Mouse (Mus musculus) left cerebral cortex, postnatal 4 days (tissue): ENCODE results near the gene Gon7. TPM values are rescaled to one million over a fixed set of nuclear protein-coding genes. Genes with fewer than 3 reads are reported as not detected.
A peak's percentile ranks its signal among the peaks of the same experiment; 100 is the strongest.

Experiments
- DNase-seq: peaks from one replicate; pipeline ENCODE4 v3.0.0-alpha.2; 2022
- intact Hi-C: fragments of 180-260 bp; cut with DNase I; formaldehyde crosslinking; loops from one replicate; pipeline ENCODE4 v1.15.1; 2025
- total RNA-seq, 2 experiments: library from RNA; stranded (reverse); gene quantifications; 2 replicates each; pipeline ENCODE4 v1.2.3; 2021

The Gon7 gene
- total RNA-seq, 2 experiments from 2014 or later: 20.4 to 21.5 TPM

DNA sequence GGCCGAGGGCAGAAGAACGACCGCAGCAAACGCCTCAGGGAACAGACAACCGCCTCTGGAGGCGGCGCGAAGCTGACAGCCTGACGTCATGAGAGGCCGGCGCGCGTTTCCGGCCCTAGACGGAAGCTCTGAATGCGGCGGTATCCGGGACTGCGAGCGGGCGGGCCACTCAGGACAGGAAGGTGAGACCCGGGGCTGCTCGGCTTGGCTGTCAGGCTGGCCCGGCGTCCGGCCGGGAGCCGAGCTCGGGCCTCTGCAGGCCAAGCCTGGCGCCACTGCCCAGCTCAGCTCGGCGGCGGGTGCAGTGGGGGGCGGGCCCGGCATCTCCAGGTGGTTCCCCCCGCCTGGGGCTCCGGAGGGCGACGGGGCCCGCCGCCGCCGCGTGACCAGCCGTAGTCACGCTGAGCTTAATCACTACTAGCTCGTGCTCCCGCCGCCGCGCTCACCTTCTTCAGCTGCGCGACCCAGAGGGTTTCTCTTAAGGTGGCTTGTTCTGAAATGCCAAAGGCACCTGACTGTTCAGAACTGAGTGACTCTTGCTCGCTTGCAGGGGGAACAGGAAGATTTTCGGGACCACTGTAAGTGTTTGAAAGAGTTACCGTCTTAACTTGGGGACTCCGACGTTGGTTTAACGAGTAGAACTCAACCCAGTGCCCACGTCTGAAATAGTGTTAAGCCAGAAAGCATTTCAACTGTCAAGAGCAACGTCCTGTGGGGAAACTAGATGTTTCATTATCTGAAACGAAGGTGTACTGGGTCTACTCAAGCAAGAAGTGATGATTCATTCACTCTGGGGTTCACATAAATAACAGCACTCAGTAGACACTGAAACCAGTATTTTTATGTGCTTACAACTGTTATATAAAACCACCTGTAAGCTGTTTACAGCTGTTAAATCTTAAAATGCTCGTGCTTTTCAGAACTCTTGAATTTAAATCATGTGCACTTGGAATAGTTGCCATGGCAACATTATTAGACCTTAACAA, 13.7 kb downstream of the Gon7 start, which contains the start of the genes Moap1 and Tmem251:
Gene Moap1 (minus strand): TSS at position 73 of the 986 bp plus-strand sequence.
Gene Tmem251 (plus strand): TSS at position 174 of the 986 bp plus-strand sequence.
- intact Hi-C loops: no loop called here
- peak; percentile 88 for DNase-seq

DNA sequence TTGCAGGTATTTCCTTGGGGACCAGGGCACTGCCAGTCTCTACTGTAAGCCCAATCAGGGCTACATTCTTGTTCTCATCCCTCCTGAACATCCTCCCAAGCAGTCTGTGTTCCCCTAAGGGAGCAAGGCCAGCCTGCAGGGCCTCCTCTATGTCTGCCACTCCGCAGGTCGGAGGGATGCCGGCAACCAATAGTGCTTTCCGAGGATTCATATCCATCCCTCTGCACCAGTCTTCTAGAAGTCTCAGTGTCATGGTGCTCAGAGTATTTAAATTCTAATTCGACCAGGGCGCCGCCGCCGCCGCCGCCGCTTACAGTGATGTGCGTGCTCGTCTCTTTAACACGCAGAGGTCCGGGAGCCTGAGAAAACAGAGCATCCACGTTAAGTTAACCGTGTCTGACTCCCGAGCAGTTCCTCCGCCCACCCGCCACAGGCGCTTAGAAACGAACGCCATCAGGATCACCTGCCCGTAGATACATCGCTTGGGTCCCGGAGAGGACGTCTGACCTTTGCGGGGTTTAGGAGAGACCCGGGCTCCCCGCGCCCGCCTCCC, 14.5 kb downstream of the Gon7 start:
- intact Hi-C loops: no loop called here
- DNase-seq: no peak

DNA sequence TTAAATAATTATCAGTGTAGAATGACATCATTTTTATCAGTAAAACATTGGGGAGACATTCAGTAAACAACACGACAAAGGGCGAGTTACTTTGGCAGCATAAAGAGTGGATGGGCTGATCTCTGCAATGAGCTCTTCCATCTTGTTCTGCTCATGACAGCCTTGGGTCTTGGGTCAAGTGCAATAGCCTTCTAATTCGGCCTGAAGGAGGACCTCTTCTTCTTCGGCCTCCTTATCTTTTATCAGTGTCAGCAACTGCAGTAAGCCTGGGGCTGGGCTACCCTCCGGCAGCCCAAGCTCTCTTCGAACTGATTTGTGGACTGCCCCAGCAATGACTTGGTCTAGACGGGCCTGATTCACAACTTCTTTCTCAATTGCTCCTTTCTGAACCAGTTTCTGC, 15.5 kb downstream of the Gon7 start:
- intact Hi-C loops: no loop called here
- DNase-seq: no peak

DNA sequence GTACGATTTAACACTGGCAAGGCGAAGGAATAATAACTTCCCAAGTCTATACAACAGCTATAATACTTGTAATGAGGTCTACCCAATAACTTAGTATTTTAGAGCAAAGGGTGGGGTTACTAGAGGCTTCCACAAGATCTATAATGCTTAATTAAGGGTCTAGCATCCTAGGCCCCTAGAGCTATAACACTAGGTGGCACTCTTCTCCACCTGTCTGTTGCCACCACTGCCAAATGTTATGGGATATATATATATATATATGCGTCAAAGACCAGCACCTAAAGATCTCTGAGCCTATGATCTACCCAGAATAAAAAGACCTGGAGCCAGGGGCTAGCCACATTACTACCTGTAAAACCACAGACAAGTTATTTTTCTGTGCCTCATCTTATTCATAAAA, 17.3 kb downstream of the Gon7 start:
- intact Hi-C loops: no loop called here
- no peak for DNase-seq

DNA sequence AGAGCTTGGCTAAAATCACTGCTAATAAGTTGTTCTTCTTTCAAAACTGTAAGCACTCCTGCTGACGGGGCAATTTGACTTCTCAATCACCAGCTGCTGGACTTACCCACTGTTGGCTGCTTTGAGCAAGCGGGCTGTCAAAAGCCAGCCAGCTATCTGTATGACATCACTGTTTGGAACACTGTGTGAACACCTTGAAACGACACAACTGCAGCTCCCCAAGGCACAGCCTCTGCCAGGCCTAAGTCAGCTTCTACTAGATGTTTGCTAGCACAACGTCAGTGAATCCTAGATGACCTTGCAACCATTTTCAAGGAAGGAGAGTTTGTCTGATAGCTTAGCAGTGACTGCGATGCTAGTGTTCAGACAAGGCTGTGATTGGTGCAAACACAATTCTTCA, 18.5 kb downstream of the Gon7 start:
- no peak for DNase-seq
- intact Hi-C loops: no loop called here

DNA sequence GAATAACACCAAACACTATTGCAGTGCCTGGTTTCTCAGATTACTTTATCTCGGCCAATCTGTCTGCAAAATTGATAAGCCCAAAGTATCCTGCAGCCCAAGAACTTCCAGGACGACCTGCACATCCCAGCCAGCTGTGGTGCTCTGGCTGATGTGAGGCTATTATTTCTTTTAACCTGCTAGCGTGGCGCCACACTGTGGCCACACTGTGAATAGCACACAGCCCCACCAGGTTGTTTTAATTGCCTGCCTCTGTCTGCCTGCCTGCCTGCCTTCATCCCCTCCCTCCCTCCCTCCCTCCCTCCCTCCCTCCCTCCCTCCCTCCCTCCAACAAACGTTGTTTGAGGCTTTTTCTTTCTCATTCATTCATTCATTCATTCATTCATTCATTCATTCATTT, 24.2 kb downstream of the Gon7 start:
- DNase-seq: peak; percentile 40
- intact Hi-C loops: no loop called here

DNA sequence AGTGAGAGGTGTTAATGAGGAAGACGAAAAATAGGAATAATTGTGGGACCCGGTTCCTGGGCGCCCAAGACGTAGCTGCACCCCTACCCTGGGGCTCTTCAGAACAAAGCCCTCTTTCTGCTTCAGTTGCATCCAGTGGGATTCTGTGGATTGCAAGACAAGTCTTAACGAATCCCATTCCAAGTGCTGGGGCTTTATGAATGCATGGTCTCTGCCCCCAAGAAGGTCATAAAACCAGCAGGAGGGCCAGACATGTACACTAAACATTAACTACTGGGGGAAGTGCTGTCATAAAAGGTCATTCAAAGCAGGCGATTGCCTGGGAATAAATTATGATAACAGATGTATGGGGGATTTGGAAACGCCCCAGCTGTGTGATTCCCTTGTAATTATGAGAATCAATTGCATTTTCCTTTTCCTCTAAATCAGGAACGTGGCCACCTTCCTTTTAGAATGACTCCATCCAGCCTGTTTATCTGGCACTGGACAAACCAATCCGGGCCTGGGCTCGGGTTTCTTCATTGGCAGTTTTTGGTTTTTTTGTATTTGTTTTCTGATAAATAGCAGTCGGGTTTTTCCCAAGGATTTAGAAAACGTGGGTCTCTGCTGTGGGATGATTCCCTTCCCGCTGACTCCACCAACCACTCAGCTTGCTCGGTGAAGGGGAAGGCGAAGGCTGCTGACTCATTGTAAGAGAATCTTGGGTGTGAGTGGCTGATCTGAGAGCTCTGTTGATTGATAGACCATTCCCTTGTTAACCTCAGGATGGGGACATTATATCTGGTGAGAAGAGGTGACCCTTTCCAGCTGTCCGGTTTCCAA, 26.6 kb downstream of the Gon7 start:
- intact Hi-C loops: no loop called here
- no peak for DNase-seq

DNA sequence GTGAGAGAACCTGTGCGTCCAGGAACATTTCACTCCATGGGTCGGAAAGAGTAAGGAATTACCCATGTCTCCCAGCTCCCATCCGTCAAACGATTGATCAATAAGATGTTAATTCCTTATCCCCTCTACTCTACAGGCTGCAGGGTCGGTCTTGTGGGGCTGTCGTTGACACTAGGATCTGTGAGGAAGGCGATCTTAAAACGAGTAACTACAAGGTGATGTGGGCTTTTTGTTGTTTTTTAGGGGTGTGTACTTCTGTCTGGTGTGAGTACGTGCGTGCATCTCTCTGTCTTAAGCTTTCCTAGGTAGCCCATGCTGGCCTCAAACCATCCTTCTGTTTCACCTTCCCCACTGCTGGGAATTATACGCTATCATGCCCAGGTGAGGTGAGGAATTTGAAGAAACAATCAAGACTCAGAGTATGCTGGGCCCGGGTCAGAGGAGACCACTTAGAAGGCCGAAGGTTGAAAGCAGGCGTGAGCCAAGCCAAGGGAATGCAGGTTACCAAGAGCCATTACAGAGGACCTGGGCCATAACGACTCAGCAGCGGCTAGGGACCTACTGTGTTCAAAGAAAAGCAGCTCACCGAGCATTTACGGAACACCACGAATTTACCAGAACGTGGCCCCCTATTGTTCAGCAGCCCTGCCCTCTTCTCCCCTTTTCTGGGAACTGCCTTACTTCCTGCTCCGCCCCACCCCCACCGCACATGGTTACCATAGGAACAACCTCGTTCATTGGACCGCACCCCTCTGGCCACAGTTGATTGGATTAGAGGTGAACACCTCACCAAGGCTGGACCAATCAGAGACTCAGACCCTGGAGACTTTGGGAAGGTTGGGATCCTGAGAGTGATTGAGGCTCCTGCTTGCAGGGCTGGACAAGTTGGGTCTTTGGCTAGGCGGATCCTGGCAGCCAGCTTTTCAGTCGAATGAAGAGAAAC, 27.5 kb downstream of the Gon7 start:
- intact Hi-C loops: no loop called here
- peak; percentile 90 for DNase-seq

DNA sequence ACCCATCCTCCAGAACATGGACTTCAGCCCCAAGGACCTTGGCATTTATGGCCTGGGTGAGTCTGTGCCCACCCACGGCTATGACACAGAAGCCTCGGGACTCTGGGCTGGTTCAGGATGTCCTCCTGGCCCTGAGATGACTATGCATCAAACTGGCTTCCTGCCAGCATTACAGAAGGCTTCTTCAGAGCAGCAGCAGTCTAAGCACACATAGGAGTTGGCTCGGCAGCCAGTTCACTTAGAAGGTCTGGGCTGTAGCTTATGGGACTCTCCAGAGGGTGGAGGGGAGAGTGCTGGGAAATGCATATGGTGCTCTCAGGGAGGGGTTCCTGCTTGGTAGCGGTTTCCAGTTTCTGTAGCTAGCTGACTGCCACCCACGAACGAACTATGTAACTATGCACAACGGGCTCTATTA, 31.8 kb downstream of the Gon7 start:
- intact Hi-C loops: no loop called here
- DNase-seq: no peak

DNA sequence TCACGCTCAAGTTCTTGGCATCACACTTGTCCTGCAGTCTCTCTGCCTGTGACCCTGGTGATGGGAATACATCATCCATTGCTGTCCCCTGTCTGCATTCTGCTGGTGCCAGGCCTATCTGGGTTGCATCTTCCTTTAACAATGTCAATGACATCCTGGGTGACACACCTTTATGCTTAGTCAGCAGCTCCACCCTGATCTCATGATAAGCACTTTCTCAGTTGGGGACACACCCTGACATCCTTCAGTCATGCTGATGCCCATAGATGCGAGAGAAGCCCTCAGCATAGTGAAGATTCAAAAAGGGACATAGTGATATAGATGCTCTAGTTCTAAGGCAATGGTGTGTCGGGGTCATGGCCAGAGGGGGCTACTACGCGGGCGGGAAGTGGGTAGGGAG, 32.5 kb downstream of the Gon7 start:
- DNase-seq: no peak
- intact Hi-C loops: no loop called here

DNA sequence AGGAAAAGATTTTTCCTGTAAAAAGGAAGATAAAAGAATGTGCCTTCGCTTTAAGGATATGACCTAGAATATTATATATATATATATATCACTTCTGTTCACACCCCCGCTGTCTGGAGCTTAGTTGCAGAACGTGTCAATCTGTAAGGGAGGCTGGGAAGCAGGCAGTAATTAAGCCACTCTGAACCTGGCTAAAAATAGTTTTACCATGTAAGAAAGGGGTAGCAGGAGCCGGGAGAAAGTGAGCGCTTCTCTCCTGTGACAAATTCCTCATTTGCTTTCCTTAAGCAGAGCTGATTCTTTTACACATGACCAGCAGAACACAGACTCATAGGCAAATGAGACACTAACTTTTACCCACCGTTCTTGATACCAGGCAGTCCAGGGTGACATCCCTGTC, 33.7 kb downstream of the Gon7 start:
- DNase-seq: no peak

DNA sequence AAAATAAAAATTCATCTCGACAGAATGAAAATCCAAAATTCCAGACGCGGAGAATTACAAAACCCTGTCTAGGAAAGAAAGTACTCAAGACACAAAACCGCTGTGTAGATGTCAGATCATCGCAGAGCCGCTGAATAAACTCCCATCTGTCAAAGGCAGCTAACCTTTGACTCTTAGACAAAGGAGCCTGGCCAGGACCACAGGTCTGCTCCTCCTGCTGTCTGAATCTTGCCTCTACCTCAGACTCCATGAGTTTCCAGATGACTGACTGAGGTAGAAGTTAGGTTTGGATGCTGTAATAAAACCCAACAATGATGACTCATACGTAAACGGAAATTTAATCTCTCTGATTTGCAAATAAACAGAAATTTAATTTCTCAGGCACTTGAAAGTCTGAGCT, 34.6 kb downstream of the Gon7 start:
- intact Hi-C loops: no loop called here
- no peak for DNase-seq

More for the DNA sequence above, 33.7 kb downstream of the Gon7 start:
- intact Hi-C loops: no loop called here

DNA sequence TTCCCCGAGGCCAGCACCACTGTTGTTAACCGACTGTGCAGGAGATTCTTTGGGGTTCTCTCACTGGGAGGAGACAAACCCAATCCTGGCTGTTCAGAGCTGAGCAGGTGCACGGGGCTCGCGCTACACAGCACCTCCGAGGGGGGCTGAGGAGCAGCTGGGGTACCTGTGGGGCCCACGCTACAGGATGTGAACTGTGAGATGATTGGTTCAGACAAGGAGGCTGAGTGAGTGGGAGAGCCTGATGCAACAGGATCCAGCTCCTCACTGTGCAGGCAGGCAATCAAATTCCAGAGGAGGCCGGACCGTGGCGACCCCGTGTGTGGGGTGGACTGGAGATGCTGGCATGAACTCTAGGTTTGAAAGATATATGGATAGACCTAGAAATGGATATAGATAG, 35.2 kb downstream of the Gon7 start:
- intact Hi-C loops: no loop called here
- no peak for DNase-seq

DNA sequence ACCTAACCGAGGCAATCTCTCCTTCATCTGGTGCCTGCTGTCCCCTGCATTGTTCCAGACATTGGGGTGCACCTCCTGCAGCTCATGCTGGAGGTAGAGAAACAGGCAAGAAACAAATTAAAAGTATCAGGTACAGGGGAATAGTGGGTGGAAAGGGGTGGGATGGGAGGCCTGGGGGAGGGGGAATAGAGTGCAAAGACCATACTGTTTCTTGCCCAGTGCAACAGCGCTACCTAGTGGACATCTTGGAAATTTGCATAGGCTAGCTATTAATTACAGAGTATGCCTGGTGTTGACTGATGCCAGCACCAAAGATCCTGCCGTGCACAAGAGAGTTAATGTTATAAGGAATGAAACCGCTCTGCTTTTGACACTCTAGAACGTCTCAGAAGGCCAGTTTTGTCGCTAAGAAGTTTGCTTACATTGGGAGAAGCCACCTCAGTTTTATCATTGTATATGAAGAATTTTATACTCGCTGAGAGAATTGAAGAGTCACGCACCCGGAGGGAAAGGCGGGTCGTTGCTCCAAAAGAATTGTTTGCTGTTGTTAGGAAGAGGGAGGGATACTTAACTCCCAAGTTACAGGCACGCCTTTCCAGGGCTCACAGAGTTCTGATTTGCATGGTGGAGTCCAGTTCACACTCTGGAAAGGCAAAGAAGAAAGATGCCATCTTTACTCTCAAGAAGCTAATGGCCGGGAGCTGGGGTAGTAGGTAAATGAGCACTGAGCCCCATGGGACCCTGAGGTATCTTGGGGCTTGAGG, 37.9 kb downstream of the Gon7 start:
- peak; percentile 66 for DNase-seq
- intact Hi-C loops: loop anchor here (10.0 kb wide), 1 partner anchor 225 kb away; no protein-coding TSS in a partner anchor

DNA sequence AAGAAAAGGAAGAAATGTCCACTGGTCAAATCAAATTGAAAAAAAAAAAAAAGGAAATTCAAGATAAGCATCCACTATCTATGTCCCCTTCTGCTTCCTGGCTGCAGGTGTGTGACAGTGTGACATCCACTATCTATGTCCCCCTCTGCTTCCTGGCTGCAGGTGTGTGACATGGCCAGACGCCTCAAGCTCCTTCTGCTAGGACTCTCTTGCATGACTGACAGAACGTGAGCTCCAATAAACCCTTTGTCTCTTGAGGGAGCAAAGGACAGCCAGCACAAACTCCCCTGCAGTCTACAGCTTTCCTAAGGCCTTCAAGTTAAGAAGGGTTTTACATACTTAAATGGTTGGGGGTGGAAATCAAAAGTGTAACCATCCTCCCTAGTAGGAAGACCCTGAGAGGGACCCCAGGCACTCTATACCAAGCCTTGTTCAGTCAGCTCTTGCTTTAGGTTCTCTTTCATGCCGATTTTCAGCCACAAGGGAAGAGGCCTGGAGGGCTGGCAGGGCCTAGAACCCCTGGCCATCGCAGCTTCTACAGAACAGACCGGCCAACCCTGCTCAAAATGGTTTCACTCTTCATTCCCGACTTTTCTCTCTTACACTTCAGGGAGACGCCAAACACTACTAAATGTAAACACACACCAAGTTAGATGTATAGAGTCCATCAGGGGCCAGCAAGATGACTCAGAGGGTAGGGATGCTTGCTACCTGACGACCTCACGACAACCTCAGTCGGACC, 42.8 kb downstream of the Gon7 start:
- no peak for DNase-seq
- intact Hi-C loops: loop anchor here (10.0 kb wide), 1 partner anchor 220 kb away; no protein-coding TSS in a partner anchor

DNA sequence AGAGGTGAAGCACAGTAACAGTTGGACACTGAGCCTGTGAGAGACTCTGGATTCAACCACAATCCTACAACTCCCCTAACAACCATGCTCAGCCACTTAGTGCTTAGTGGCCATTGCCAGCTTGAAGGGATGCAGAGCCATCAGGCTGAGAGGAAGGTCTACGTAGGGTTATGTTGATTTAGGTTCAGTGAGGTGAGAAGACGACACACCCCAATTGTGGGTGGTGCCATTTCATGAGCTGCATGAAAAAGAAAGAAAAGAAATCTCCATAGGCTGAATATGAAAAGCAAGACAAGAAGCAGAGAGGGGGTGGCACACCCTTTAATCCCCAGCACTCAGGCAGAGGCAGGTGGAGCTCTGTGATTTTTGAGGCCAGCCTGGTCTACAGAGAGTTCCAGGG, 43.5 kb downstream of the Gon7 start:
- no peak for DNase-seq
- intact Hi-C loops: loop anchor here (10.0 kb wide), 1 partner anchor 219 kb away; no protein-coding TSS in a partner anchor

DNA sequence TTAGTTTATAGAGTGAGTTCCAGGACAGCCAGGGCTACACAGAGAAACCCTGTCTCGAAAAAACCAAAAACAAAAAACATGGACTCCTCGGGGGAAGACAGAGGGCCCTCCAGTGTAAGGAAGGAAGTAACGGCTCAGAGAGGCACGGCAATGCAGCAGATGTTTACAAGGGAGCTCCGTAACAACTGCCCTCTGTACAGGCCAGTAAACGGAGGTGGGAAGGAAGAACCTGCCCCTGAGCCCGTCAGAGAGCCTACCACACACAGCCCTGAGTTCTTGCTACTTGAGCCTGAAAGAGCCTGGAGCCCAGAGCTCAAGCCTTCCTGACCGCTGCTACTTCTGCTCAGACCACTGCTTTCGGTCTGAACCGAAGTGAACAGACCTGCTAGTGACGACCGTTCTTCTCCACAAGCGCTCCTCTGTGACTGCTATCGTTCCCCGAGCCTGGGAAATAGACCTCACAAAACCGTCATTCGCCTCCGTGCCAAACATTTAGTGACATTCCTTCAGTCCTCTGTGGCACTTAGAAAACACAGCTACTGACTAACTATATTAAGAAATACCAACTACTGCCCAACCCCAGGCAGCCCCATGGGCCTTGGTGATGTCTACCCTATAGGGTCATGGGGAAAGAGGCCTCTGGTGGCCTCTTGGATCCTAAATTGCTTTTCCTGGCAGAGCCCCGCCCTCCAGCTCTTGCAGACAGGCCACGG, 44.3 kb downstream of the Gon7 start:
- no peak for DNase-seq
- intact Hi-C loops: loop anchor here (10.0 kb wide), 1 partner anchor 219 kb away; no protein-coding TSS in a partner anchor
